Mouse (Mus musculus): ENCODE measurements around the gene Polr1b. TPM values are rescaled to one million over a fixed set of nuclear protein-coding genes. Genes with fewer than 3 reads are reported as not detected.

Polr1b gene
- 15.9 and 21.0 TPM in 2 replicates for polyA plus RNA-seq (2012; rRNA removed)

- WGBS, result under 1% methylated on average over 35 of the region's 35 CpGs
- peak; percentile 92 for DNase-seq (ENCODE audit: low read depth, low spot score)
Observed at GRCm38 (mm10) chr2:129100784-129101310, at the start of gene Polr1b. Gene Polr1b (plus strand): TSS chr2:129100995.

- 26% methylated on average over 4 of the region's 4 CpGs for WGBS
Observed at GRCm38 (mm10) chr2:129052451-129052983, 48.3 kb upstream of the Polr1b start.

GRCm38 (mm10) chr2:129055741-129056140 lies 45.1 kb upstream of the Polr1b start:
- WGBS, result 71% methylated on average over 6 of the region's 6 CpGs
- no peak for DNase-seq (ENCODE audit: low read depth, low spot score)

More at GRCm38 (mm10) chr2:129052451-129052983, 48.3 kb upstream of the Polr1b start:
- DNase-seq (ENCODE audit: low read depth, low spot score), result no peak

GRCm38 (mm10) chr2:129056597-129056996 lies 44.2 kb upstream of the Polr1b start:
- no peak for DNase-seq (ENCODE audit: low read depth, low spot score)
- 62% methylated on average over 9 of the region's 9 CpGs for WGBS

- WGBS, result 93% methylated on average over 8 of the region's 8 CpGs
- no peak for DNase-seq (ENCODE audit: low read depth, low spot score)
Observed at GRCm38 (mm10) chr2:129057256-129057655, 43.5 kb upstream of the Polr1b start.

GRCm38 (mm10) chr2:129057920-129058361 lies 42.9 kb upstream of the Polr1b start:
- DNase-seq (ENCODE audit: low read depth, low spot score), result no peak
- WGBS, result 79% methylated on average over 6 of the region's 6 CpGs

- no peak for DNase-seq (ENCODE audit: low read depth, low spot score)
- WGBS, result 75% methylated on average over 10 of the region's 10 CpGs
Observed at GRCm38 (mm10) chr2:129061456-129062059, 39.2 kb upstream of the Polr1b start.

- no peak for DNase-seq (ENCODE audit: low read depth, low spot score)
- WGBS, result 2% methylated on average over 62 of the region's 62 CpGs
Observed at GRCm38 (mm10) chr2:129065437-129066282, 35.1 kb upstream of the Polr1b start, which contains the start of gene Ttl. Gene Ttl (plus strand): TSS chr2:129065942.

- under 1% methylated on average over 20 of the region's 20 CpGs for WGBS
- DNase-seq (ENCODE audit: low read depth, low spot score), result no peak
Observed at GRCm38 (mm10) chr2:129066326-129066725, 34.5 kb upstream of the Polr1b start.

- 84% methylated on average over 3 of the region's 3 CpGs for WGBS
- no peak for DNase-seq (ENCODE audit: low read depth, low spot score)
Observed at GRCm38 (mm10) chr2:129070296-129070695, 30.5 kb upstream of the Polr1b start.

GRCm38 (mm10) chr2:129078313-129078712 lies 22.5 kb upstream of the Polr1b start:
- WGBS, result 86% methylated on average over 3 of the region's 3 CpGs
- no peak for DNase-seq (ENCODE audit: low read depth, low spot score)

GRCm38 (mm10) chr2:129079194-129079593 lies 21.6 kb upstream of the Polr1b start:
- no peak for DNase-seq (ENCODE audit: low read depth, low spot score)
- 83% methylated on average over 2 of the region's 2 CpGs for WGBS

- WGBS, result 70% methylated on average over 13 of the region's 13 CpGs
- no peak for DNase-seq (ENCODE audit: low read depth, low spot score)
Observed at GRCm38 (mm10) chr2:129081097-129081496, 19.7 kb upstream of the Polr1b start.

- WGBS, result 85% methylated on average over 5 of the region's 5 CpGs
- no peak for DNase-seq (ENCODE audit: low read depth, low spot score)
Observed at GRCm38 (mm10) chr2:129083514-129083913, 17.3 kb upstream of the Polr1b start.

- DNase-seq (ENCODE audit: low read depth, low spot score), result no peak
- 76% methylated on average over 2 of the region's 2 CpGs for WGBS
Observed at GRCm38 (mm10) chr2:129084959-129085358, 15.8 kb upstream of the Polr1b start.

- DNase-seq (ENCODE audit: low read depth, low spot score), result no peak
- 93% methylated on average over 1 of the region's 1 CpGs for WGBS
Observed at GRCm38 (mm10) chr2:129087520-129087919, 13.3 kb upstream of the Polr1b start.

GRCm38 (mm10) chr2:129090370-129090769 lies 10.4 kb upstream of the Polr1b start:
- 82% methylated on average over 4 of the region's 4 CpGs for WGBS
- DNase-seq (ENCODE audit: low read depth, low spot score), result no peak

GRCm38 (mm10) chr2:129092810-129093209 lies 8.0 kb upstream of the Polr1b start:
- WGBS, result 90% methylated on average over 12 of the region's 12 CpGs
- no peak for DNase-seq (ENCODE audit: low read depth, low spot score)

- DNase-seq (ENCODE audit: low read depth, low spot score), result no peak
- WGBS, result 87% methylated on average over 18 of the region's 18 CpGs
Observed at GRCm38 (mm10) chr2:129093926-129094724, 6.7 kb upstream of the Polr1b start.
